Mouse (Mus musculus) Muller cell, postnatal 12 days (primary cell): ENCODE measurements at regions not wholly inside any gene's neighbourhood (a gene's known extent, or its start where the extent isn't known, plus 50 kb on each side); places are given as distances from the start of the nearest gene placed in this dataset.

ENCODE experiments used
- DNase-seq: peaks from one replicate; pipeline ENCODE4 v3.0.0-alpha.2; 2015; ENCODE audit errors: inconsistent ontology term

DNA sequence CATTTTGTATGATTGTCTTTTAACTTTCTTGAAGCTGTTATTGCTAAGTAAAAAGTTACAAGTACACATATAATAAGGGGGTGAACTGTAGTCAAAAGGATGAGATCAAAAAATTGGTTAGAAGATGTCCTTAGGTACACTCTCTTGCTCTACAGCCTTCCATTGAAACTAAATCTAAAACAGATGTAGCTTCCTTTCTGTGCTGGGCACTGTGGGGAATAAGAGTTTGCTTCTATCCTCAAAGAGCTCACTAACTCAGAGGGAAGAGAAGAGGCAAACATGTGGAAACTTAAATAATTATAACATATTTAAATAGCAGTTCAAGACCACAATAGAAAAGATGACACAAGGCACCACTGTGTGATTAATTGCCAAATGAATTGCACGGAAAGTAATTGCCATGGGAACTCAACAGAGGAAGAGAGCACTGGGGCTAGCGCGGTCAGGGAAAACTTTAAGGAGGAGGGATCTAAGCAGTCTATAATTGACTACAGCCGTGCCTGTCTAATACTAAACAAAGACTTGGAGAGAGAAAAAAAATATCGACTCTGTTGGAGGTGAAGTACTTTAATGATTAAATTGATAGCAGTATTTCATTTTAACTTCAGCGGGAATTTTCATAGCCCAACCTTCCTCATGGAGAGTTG is 57.9 kb upstream of the Ammecr1 start:
- DNase-seq, result peak; percentile 30

DNA sequence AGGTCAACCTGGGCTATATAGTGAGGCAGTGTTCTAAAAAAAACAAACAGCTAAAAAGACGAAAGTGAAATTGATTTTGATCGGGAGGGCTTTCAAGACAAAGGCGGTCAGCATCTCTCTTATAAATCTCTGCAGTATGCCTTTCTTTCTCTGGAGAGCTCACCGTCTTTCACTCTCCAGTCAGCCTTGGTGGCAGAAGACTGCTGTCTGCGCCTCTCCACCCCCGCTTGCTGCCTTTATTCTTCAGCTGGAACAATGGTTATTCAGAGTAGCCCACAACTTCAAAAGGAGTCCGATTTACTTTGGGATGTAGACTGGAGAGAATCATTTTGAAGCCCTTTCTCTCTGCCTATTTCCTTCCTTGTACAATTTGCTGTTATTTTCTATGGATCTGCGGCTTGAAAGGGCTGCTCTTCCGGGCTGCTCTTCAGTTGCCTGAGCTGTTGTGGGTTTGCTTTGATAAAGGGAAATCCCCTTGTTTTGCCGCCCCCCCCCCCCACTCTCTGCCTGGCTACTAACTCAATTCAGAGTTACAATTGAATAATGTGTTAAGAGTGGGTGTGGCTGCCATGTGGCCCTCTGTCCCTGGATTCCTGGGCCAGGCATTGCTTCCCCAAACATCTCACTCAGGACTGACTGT is 64.0 kb upstream of the Ammecr1 start:
- DNase-seq, result no peak

GRCm38 (mm10) chrX:143039878-143040277 is 59.5 kb upstream of the Rtl9 start:
- peak; percentile 59 for DNase-seq

GRCm38 (mm10) chrX:143044296-143044695 is 55.1 kb upstream of the Rtl9 start:
- DNase-seq, result no peak

GRCm38 (mm10) chrX:143046293-143046692 is 53.1 kb upstream of the Rtl9 start:
- DNase-seq, result no peak
